8 mouse cellular contexts compared by ENCODE assay signal in the genomic region with DNA sequence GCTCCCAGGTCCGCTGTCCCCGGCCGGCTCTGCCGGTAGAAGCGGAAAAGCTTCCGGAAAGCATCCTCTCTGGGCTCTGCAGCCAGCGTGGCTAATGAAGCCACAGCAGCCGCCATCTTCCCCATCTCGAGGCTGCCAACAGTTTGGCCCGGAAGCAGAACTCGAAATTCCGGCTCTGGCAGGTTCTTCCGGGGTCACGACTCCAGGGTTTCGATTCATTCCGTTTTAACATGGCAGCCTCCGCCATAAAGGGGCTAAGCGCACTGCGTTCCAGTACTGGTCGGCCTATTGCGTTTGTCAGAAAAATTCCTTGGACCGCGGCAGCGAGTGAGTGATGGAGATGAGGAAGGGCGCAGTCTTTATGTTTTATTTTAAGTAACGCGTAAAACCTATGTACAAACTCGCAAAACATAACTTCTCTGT. TPM values are rescaled to one million over a fixed set of nuclear protein-coding genes. Genes with fewer than 3 reads are reported as not detected.
A peak's percentile ranks its signal among the peaks of the same experiment; 100 is the strongest.
DNase-seq lines count a peak whose midpoint lies in the region; ATAC-seq lines count a peak whose summit lies in the region.

TSS of gene Slirp (plus strand) at position 197 of the 423 bp plus-strand sequence.
TSS of gene Alkbh1 (minus strand) at position 318 of the 423 bp plus-strand sequence.

- H3K4me3 ChIP-seq in hindbrain, embryonic 16.5 days (ENCODE audit: low read length): peak within 1 kb of the TSS; percentile 85
- H3K4me3 ChIP-seq in macrophage (ENCODE audit: inconsistent target): peak within 1 kb of the TSS; percentile 86

- H3K36me3 ChIP-seq in hindbrain, embryonic 16.5 days (ENCODE audit: control insufficient read depth, insufficient read depth, low read length): peaks cover 10% of the 10 kb centered on the region; the same call in 1 of the 2 replicates
- peaks cover 19% of the 10 kb centered on the region for H3K36me3 ChIP-seq in macrophage (ENCODE audit: inconsistent target)

- peak; percentile 73 for DNase-seq in WW6 (ENCODE audit: low read depth, low spot score)
- DNase-seq in cerebellum, postnatal 4 days (ENCODE audit: low spot score in 2 of 2): peak; percentile 80 to 89
- peak; percentile 91 for DNase-seq in gastrocnemius, adult 18-20 months (ENCODE audit: low spot score)
- peak; percentile 92 for DNase-seq in left cerebral cortex, adult 18-20 months (ENCODE audit: low spot score in 2 of 2)
- DNase-seq in right cerebral cortex, adult 18-20 months: peak; percentile 92
- peak; percentile 54 for DNase-seq in urinary bladder, postnatal 10 days (ENCODE audit: low spot score)

- under 1% methylated on average over 28 of the region's 28 CpGs for WGBS in hindbrain, embryonic 16.5 days
- WGBS in macrophage (ENCODE audit: missing documents): 0% methylated on average over 25 of the region's 28 CpGs

- H3K9me3 ChIP-seq in hindbrain, embryonic 16.5 days (ENCODE audit: control insufficient read depth, low read length): no peaks in the 10 kb centered on the region

- peak within 1 kb of the TSS; percentile 95 for H3K4me2 ChIP-seq in hindbrain, embryonic 16.5 days (ENCODE audit: low read length)

- H3K27ac ChIP-seq in hindbrain, embryonic 16.5 days (ENCODE audit: low read depth, low read length): peak within 1 kb of the TSS; percentile 85
- peak within 1 kb of the TSS; percentile 41 for H3K27ac ChIP-seq in macrophage

- ATAC-seq in hindbrain, embryonic 16.5 days: peak; percentile 96

- no peaks in the 10 kb centered on the region for H3K27me3 ChIP-seq in hindbrain, embryonic 16.5 days (replicated peaks; ENCODE audit: control insufficient read depth, insufficient read depth, low read length)

- H3K79me2 ChIP-seq in macrophage (ENCODE audit: inconsistent target): peaks cover 100% of the 10 kb centered on the region

- peaks cover 21% of the 10 kb centered on the region for H3K4me1 ChIP-seq in hindbrain, embryonic 16.5 days (ENCODE audit: control insufficient read depth, insufficient read depth, low read depth, low read length)

- H3K9ac ChIP-seq in hindbrain, embryonic 16.5 days (ENCODE audit: low read depth, low read length): peak within 1 kb of the TSS; percentile 86

RNA-seq across cellular contexts. Expression of gene Slirp, which starts in this region (rescaled TPM):
- 100 to 1,000 TPM; 159 to 162 TPM for total RNA-seq in gastrocnemius, adult 18-20 months (2021)
- polyA plus RNA-seq in hindbrain, embryonic 16.5 days (2015; fragmentation: Nextera tagmentation; extraction: Ambion mirVana): 185 and 200 TPM in 2 replicates
- total RNA-seq in left cerebral cortex, adult 18-20 months (2021): 10 to 100 TPM; 96.2 to 96.3 TPM
- total RNA-seq in macrophage (2018; cell fraction: chromatin; rRNA removed): 10 to 100 TPM in 16 of 26 experiments, 1 to 10 TPM in 9, under 1 TPM in 1; 0.41 to 29.6 (median 13.5) TPM
- 100 to 1,000 TPM in 18 of 26 experiments, 10 to 100 TPM in 8; 76.0 to 181 (median 114) TPM for total RNA-seq in macrophage (2018; cell fraction: cytosol; rRNA removed)
- 10 to 100 TPM in 22 of 26 experiments, 1 to 10 TPM in 4; 4.1 to 53.5 (median 24.6) TPM for total RNA-seq in macrophage (2018; cell fraction: nucleus; rRNA removed)
- polyA plus RNA-seq in macrophage (2018): 44.6 to 126 TPM (median 109 TPM) in 3 replicates

RNA-seq across cellular contexts. Expression of gene Alkbh1, which starts in this region (rescaled TPM):
- total RNA-seq in gastrocnemius, adult 18-20 months (2021): 1 to 10 TPM; 4.1 to 5.5 TPM
- polyA plus RNA-seq in hindbrain, embryonic 16.5 days (2015; fragmentation: Nextera tagmentation; extraction: Ambion mirVana): 35.4 and 37.1 TPM in 2 replicates
- total RNA-seq in left cerebral cortex, adult 18-20 months (2021): 10 to 100 TPM; 19.2 to 20.3 TPM
- total RNA-seq in macrophage (2018; cell fraction: chromatin; rRNA removed): 100 to 1,000 TPM in 9 of 26 experiments, 10 to 100 TPM in 17; 36.5 to 159 (median 91.1) TPM
- total RNA-seq in macrophage (2018; cell fraction: cytosol; rRNA removed): 10 to 100 TPM in 6 of 26 experiments, 1 to 10 TPM in 20; 3.1 to 14.5 (median 7.6) TPM
- 100 to 1,000 TPM in 6 of 26 experiments, 10 to 100 TPM in 20; 36.8 to 138 (median 61.9) TPM for total RNA-seq in macrophage (2018; cell fraction: nucleus; rRNA removed)
- 10.6 to 11.2 TPM (median 10.8 TPM) in 3 replicates for polyA plus RNA-seq in macrophage (2018)

Comparison
In these comparisons a context has a peak if more than half of its experiments do, and no peak if none do; other contexts are left out.
1. Peak in every context shown above with its lines: DNase-seq, ATAC-seq, H3K4me3 ChIP-seq and H3K27ac ChIP-seq.